Mouse (Mus musculus) cerebellum, adult 11-12 months (tissue): ENCODE data around the gene Trpm6.

Experiments used
- DNase-seq: peaks from one replicate; pipeline ENCODE4 v3.0.0; 2022

Trpm6 gene

GRCm38 (mm10) chr19:18898238-18898637 lies 148.5 kb downstream of the Trpm6 start:
- no peak for DNase-seq

GRCm38 (mm10) chr19:18902041-18902693 lies 152.4 kb downstream of the Trpm6 start:
- no peak for DNase-seq

GRCm38 (mm10) chr19:18902694-18903067 lies 152.9 kb downstream of the Trpm6 start:
- DNase-seq: no peak

DNA sequence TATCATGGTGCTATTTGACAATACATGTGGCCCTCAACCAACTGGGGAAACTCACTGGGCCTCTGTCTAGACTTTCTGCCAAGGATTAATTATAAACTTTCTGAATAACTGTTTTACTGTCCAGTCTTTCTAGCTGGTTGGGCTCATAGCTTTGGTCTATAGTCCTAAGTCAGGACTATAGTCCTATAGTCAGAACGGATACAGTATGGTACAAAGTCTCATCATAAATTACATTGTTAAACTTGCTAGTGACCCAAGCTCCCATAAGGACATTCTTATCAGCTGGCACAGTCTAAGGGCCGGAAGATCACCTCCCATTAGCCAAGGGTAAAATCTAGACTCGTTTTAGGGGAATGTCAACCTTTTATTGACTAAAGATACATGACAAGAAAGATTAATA lies 155.7 kb downstream of the Trpm6 start:
- DNase-seq: no peak

GRCm38 (mm10) chr19:18909641-18910040 lies 159.9 kb downstream of the Trpm6 start:
- DNase-seq: no peak

DNA sequence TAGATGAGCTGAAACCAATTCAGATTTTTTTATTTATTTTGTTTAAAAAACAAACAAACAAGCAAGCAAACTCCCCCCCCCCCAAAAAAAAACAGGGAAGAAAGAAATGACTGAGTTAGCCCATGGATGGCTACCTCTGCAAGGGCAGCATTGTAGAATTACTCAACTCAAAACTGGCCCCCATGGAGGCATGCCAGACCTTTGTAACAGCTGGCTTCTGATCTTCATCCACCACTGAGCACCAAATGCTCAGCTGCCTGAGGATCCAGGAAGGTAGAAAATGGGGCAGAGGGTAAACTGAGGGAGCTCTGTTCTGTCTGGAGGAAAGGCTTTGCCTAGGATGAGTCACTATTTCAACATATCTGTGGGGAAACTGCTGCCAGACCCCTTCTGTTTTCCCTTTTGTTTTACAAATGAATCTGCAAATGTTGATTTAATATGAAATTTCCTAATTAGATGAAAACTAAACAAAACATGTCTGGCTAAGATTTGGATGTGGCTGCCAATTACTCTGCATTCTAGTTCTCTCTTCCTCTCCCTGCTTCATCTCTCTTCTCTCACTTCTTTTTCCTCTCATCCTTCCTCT lies 162.1 kb downstream of the Trpm6 start:
- no peak for DNase-seq

DNA sequence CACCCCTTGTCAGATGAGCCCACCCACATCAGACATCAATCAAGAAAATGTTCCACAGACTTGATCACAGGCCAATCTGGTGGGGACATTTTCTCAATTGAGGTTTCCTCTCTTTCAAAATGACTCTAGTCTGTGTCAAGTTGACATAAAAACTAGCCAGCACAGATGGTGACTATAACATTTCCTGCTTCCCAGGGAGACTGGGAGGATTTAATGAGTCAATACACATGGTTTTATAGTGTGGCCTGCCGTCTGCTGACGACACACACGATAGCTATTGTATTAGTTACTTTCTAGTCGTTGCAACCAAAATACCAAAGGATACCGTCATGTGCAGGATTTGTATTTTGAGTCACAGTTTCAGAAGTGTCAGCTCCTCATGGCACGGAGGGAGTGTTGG lies 191.6 kb downstream of the Trpm6 start:
- no peak for DNase-seq
